Mouse (Mus musculus) testis, adult 10 weeks (tissue): ENCODE results near the gene Arhgef15. TPM values are rescaled to one million over a fixed set of nuclear protein-coding genes. Genes with fewer than 3 reads are reported as not detected.

Experiments
- polyA plus RNA-seq: library from polyadenylated mRNA; stranded (reverse); fragments of 350-450 nt; fragmentation: Illumina TruSeq; extraction: RNeasy Lipid Tissue Mini Kit (QIAGEN cat#74804); gene quantifications from one replicate; pipeline ENCODE4 v1.2.3, GENCODE M21; 2014; ENCODE audit warnings: low read depth, low replicate concordance

Gene Arhgef15
- polyA plus RNA-seq: 0.36 TPM

GRCm38 (mm10) chr11:68957308-68957707, at the start of gene Arhgef15:
Gene Arhgef15, minus strand, starts transcription at chr11:68957480.

GRCm38 (mm10) chr11:68975085-68975484, 17.8 kb upstream of the Arhgef15 start, which contains the start of gene Rangrf:
Gene Rangrf, minus strand, starts transcription at chr11:68975185.

DNA sequence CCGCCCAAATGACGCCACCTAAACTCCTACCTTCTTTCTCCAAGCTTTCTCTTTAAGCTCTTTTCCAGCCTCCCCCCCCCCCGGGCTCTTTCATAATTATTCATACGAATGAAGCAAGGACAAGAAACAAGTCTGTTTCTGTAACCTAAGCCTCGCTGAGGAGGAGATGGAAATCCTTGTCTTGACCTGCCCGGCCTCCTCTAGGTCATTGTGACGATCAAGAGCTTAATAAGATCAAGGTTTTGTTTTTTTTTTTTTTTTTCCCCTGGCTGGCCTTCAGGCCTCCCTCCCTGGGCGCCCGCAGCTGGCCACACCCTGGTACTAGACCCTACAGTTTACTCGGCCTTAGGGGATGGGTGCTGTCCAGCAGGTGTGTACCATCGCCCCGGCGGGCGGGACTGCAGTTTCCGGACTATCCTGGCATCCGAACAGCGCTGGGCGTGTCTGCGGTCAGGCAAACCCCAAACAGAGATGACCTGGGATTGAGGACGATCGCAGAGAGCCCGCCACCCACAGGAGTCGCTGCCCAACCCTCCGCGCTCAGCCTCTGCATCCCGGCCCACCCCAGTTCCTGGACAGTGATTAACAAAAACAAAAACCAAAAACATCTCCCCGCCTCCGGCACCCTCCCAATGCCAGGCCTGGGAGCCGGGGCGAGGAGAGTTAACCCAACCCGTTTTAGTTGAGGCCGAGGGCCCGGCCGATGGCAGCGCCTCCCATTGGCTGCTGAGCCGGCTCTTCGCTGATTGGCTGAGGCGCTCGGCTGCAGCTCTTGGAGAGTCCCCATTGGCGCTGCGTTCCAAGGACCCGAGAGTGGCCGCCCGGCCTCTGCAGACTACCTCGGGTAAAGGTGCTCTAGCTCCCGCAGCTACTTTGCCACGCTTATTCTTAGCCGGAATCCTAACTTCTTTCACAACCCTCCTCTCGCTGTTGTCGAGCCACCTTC, 10.3 kb upstream of the Arhgef15 start, which contains the start of gene Slc25a35:
Gene Slc25a35 (plus strand): TSS at position 795 of the 946 bp plus-strand sequence.

DNA sequence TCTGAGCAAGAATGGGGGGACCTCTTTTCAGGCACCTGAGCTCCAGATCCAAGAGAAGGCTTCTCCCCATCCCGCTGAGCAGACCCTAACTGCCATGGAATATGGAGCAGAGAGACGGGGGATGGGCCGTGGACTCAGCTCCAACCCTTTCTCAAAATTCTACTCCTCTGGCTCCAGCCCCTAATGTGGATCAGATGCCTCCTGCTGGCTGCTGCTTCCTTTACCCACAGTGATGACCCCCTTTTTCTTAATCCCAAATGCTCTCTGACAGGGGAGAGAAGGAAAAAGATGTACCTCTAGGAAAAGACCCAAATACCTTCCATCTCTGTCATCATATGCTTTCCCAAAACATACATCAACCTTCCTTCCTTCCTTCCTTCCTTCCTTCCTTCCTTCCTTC, 30.3 kb downstream of the Arhgef15 start, which contains the start of gene Odf4:
Gene Odf4 (minus strand): TSS at position 101 of the 400 bp plus-strand sequence.

DNA sequence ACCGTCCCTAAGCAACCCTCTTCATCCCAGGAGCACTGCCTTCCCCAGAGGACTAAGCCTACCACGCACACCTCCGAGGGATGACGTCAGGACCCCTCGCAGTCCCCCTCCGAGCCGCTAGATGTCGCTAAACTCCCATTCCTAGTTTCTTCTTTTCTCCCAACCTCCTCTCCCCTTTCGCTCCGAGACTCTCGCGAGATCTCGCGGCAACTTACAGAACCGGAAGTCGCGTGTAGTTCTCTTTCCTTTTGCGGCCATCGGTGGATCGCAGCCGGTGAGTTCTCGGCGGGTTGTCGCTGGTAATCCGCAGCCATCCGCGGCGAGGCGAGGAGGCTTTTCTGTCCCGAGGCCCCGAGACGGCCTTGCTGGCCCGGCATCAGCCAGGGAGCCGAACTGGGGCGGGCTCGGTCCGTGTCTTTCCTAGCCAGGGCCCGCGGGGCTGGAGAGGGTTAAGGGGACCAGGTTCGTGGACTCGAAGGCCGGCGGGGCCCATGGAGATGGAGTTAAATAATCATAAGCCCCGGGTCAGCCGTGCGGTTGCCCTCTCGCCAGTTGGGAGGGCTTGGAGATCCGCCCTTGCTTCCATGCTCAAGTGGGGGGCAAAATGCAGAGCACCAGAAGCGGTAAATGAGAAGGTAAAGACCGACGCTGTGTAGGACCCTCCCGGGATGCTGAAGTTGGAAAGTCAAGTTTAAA, 55.8 kb downstream of the Arhgef15 start, which contains the start of gene Rpl26:
Gene Rpl26 (plus strand): TSS at position 233 of the 696 bp plus-strand sequence.

Other genes with a start within 250 kb of the Arhgef15 start
- gene Ndel1, start 85.6 kb downstream of the Arhgef15 start, polyA plus RNA-seq: 180 TPM
- 0.35 TPM for gene Rnf222, start 68.9 kb downstream of the Arhgef15 start, polyA plus RNA-seq
- 156 TPM for gene Rpl26, start 55.9 kb downstream of the Arhgef15 start, polyA plus RNA-seq
- gene Odf4, start 30.4 kb downstream of the Arhgef15 start, polyA plus RNA-seq: 157 TPM
- gene Slc25a35, start 10.7 kb upstream of the Arhgef15 start, polyA plus RNA-seq: 17.4 TPM
- 253 TPM for gene Rangrf, start 17.7 kb upstream of the Arhgef15 start, polyA plus RNA-seq
- 5.7 TPM for gene Pfas, start 51.0 kb upstream of the Arhgef15 start, polyA plus RNA-seq
- 10.1 TPM for gene Ctc1, start 58.4 kb upstream of the Arhgef15 start, polyA plus RNA-seq
- gene Aurkb, start 88.2 kb upstream of the Arhgef15 start, polyA plus RNA-seq: 6.0 TPM
- 3.4 TPM for gene Borcs6, start 102.2 kb upstream of the Arhgef15 start, polyA plus RNA-seq
- gene Tmem107, start 113.3 kb upstream of the Arhgef15 start, polyA plus RNA-seq: 13.2 TPM
- gene Vamp2, start 131.0 kb upstream of the Arhgef15 start, polyA plus RNA-seq: 28.8 TPM
- gene Per1, start 137.7 kb upstream of the Arhgef15 start, polyA plus RNA-seq: 2.2 TPM
- not detected for gene Hes7, start 162.9 kb upstream of the Arhgef15 start, polyA plus RNA-seq
- not detected for gene 9130213A22Rik, start 165.1 kb upstream of the Arhgef15 start, polyA plus RNA-seq
- gene Aloxe3, start 168.4 kb upstream of the Arhgef15 start, polyA plus RNA-seq: 0.77 TPM
- gene Alox12b, start 199.5 kb upstream of the Arhgef15 start, polyA plus RNA-seq: not detected
- gene Alox8, start 240.4 kb upstream of the Arhgef15 start, polyA plus RNA-seq: not detected